Mouse (Mus musculus): ENCODE results near the gene Gm20388. TPM values are rescaled to one million over a fixed set of nuclear protein-coding genes. Genes with fewer than 3 reads are reported as not detected.

Gm20388 gene
- polyA plus RNA-seq, 1 experiment = not detected

GRCm38 (mm10) chr8:122286899-122287298 lies 2376.3 kb downstream of the Gm20388 start:
- H3K4me3 ChIP-seq (ENCODE audit: insufficient read depth, low read depth, low read length) = no peak overlapping the region
- WGBS = 72% methylated on average over 10 of the region's 10 CpGs
- H3K27ac ChIP-seq (ENCODE audit: insufficient read depth, low read depth, low read length) = no peak overlapping the region
- TF ChIP-seq CTCF (IDR thresholded peaks at IDR 0.05; ENCODE audit: insufficient read depth, low read depth, low read length) (no peak), POLR2A (IDR thresholded peaks at IDR 0.05; ENCODE audit: insufficient read depth, low read depth, low read length) (no peak)
- peaks cover 49% of the 10 kb centered on the region for H3K4me1 ChIP-seq (ENCODE audit: control insufficient read depth, insufficient read depth, low read length)

DNA sequence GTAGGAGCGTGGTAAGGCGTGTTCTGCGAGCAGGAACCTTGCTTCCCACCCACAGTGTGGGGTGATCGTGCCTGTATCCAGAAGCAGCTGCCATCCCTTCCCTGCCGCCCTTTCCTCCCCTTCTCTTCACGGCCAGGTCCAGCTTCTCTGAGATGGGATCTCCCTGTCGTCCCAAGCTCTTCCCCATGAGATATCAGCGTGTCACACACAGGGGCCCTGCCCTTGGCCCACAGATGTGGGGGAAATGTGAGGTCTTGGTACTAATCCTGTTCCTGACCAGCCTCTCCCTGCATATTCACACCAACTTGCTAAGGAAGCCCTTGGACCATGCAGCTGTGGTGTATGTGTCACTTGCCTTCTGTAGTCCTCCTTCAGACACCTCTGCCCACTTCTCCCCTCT lies 2377.1 kb downstream of the Gm20388 start:
- Histone ChIP-seq H3K4me1 (ENCODE audit: control insufficient read depth, insufficient read depth, low read length) (peaks cover 46% of the 10 kb centered on the region), H3K4me3 (ENCODE audit: insufficient read depth, low read depth, low read length) (no peak overlapping the region), H3K27ac (ENCODE audit: insufficient read depth, low read depth, low read length) (no peak overlapping the region)
- TF ChIP-seq CTCF (IDR thresholded peaks at IDR 0.05; ENCODE audit: insufficient read depth, low read depth, low read length) = no peak
- TF ChIP-seq POLR2A (IDR thresholded peaks at IDR 0.05; ENCODE audit: insufficient read depth, low read depth, low read length) = no peak
- 69% methylated on average over 8 of the region's 8 CpGs for WGBS

GRCm38 (mm10) chr8:122288344-122288743 lies 2377.7 kb downstream of the Gm20388 start:
- WGBS = 92% methylated on average over 3 of the region's 3 CpGs
- no peak overlapping the region for H3K27ac ChIP-seq (ENCODE audit: insufficient read depth, low read depth, low read length)
- no peak overlapping the region for H3K4me3 ChIP-seq (ENCODE audit: insufficient read depth, low read depth, low read length)
- TF ChIP-seq CTCF (IDR thresholded peaks at IDR 0.05; ENCODE audit: insufficient read depth, low read depth, low read length) = no peak
- peaks cover 40% of the 10 kb centered on the region for H3K4me1 ChIP-seq (ENCODE audit: control insufficient read depth, insufficient read depth, low read length)

DNA sequence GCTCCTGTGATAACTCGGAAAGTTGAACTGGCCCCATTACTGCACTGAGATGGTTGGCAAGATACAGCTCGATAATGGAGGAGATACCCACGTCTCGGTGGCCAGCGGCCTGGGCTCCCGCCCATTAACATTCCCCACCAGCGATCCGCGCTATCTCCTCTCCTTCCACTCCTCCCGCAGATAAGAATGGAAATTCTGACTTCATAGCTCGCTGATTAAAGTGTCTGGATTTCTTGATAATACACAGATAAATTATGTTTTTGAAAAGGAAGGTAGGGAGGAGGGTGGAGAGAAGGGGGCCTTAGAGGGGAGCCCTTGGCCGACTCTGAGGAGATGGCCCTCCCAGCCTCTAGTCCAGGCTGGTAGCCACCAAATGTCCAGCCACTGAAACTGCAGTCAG lies 2380.4 kb downstream of the Gm20388 start:
- peaks cover 18% of the 10 kb centered on the region for H3K4me1 ChIP-seq (ENCODE audit: control insufficient read depth, insufficient read depth, low read length)
- TF ChIP-seq POLR2A (IDR thresholded peaks at IDR 0.05; ENCODE audit: insufficient read depth, low read depth, low read length) (no peak), CTCF (IDR thresholded peaks at IDR 0.05; ENCODE audit: insufficient read depth, low read depth, low read length) (no peak)
- 86% methylated on average over 12 of the region's 12 CpGs for WGBS
- H3K27ac ChIP-seq (ENCODE audit: insufficient read depth, low read depth, low read length) = no peak overlapping the region
- no peak overlapping the region for H3K4me3 ChIP-seq (ENCODE audit: insufficient read depth, low read depth, low read length)

GRCm38 (mm10) chr8:122291549-122291948 lies 2380.9 kb downstream of the Gm20388 start:
- Histone ChIP-seq H3K4me3 (ENCODE audit: insufficient read depth, low read depth, low read length) (no peak overlapping the region), H3K4me1 (ENCODE audit: control insufficient read depth, insufficient read depth, low read length) (peaks cover 20% of the 10 kb centered on the region), H3K27ac (ENCODE audit: insufficient read depth, low read depth, low read length) (no peak overlapping the region)
- 62% methylated on average over 10 of the region's 10 CpGs for WGBS
- TF ChIP-seq CTCF (IDR thresholded peaks at IDR 0.05; ENCODE audit: insufficient read depth, low read depth, low read length) = no peak
- no peak for TF ChIP-seq POLR2A (IDR thresholded peaks at IDR 0.05; ENCODE audit: insufficient read depth, low read depth, low read length)

DNA sequence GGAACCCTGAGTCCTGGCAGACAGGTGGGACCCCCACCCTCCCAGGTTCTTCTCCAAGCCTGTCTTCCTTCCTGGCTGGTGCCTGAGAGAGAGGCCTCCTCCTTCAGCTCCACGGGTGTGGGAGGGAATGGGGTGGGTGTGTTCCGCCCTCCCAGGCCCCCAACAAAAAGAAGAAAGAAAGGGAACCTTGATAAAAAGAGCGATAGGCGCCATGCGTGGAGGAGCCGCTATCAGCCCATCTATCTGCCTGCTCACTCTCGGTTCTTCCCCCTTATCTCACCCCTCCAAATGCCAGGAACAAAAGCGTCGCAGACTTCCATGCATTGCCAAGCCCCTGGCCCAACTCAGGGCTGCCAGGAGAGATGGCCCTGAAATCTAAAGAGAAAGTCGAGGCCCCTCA lies 2382.8 kb downstream of the Gm20388 start:
- H3K4me1 ChIP-seq (ENCODE audit: control insufficient read depth, insufficient read depth, low read length) = peaks cover 10% of the 10 kb centered on the region; the same call in 1 of the 2 replicates
- no peak overlapping the region for H3K27ac ChIP-seq (ENCODE audit: insufficient read depth, low read depth, low read length)
- WGBS = 83% methylated on average over 10 of the region's 10 CpGs
- TF ChIP-seq CTCF (IDR thresholded peaks at IDR 0.05; ENCODE audit: insufficient read depth, low read depth, low read length) (no peak), POLR2A (IDR thresholded peaks at IDR 0.05; ENCODE audit: insufficient read depth, low read depth, low read length) (no peak)
- no peak overlapping the region for H3K4me3 ChIP-seq (ENCODE audit: insufficient read depth, low read depth, low read length)

GRCm38 (mm10) chr8:122294273-122294683 lies 2383.6 kb downstream of the Gm20388 start:
- no peak overlapping the region for H3K27ac ChIP-seq (ENCODE audit: insufficient read depth, low read depth, low read length)
- no peak overlapping the region for H3K4me3 ChIP-seq (ENCODE audit: insufficient read depth, low read depth, low read length)
- WGBS = 42% methylated on average over 7 of the region's 7 CpGs
- TF ChIP-seq POLR2A (IDR thresholded peaks at IDR 0.05; ENCODE audit: insufficient read depth, low read depth, low read length) (no peak), CTCF (IDR thresholded peaks at IDR 0.05; ENCODE audit: insufficient read depth, low read depth, low read length) (no peak)
- H3K4me1 ChIP-seq (ENCODE audit: control insufficient read depth, insufficient read depth, low read length) = peaks cover 15% of the 10 kb centered on the region; the same call in 1 of the 2 replicates

GRCm38 (mm10) chr8:122295389-122295788 lies 2384.7 kb downstream of the Gm20388 start:
- peaks cover 15% of the 10 kb centered on the region; the same call in 1 of the 2 replicates for H3K4me1 ChIP-seq (ENCODE audit: control insufficient read depth, insufficient read depth, low read length)
- H3K4me3 ChIP-seq (ENCODE audit: insufficient read depth, low read depth, low read length) = no peak overlapping the region
- WGBS = 78% methylated on average over 9 of the region's 9 CpGs
- H3K27ac ChIP-seq (ENCODE audit: insufficient read depth, low read depth, low read length) = no peak overlapping the region
- TF ChIP-seq POLR2A (IDR thresholded peaks at IDR 0.05; ENCODE audit: insufficient read depth, low read depth, low read length) (no peak), CTCF (IDR thresholded peaks at IDR 0.05; ENCODE audit: insufficient read depth, low read depth, low read length) (no peak)

DNA sequence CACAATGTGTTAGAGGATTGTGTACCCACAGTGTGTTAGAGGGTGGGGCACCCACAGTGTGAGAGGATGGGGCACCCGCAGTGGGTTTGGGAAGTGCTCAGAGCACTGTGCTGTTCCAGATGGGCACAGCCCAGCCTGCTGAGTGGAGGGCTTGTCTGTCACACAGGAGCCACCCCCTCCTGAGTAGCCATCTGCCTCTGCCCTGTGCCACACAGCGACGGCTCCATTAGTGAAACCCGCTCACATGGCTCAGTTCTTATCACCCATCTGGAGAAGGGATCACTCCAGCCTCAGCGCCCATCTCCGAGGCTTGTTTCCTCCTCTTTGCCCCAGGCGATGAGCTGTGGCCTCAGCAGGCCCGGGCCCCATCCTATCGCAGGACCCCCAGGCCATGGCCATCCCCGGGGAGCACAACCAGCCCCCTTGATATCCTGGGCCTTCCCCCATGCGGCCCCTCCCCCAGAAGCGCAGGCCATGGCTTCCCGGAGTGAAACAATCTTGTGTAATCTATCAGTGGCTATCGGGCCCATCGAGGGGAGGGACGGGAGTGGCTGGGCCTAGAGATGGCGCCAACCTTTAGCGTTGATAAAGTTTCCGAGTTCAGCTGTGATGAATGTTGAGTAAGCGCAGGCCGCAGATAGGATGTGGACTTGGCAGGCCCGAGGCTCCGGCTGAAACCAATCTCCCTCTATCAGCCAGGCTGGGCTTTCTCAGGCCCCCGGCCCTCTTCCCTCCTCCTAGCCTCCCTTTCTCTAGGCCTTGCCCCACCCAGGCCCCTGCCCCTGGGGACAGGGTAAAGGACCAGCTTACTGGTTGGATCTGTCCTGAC lies 2385.7 kb downstream of the Gm20388 start:
- TF ChIP-seq POLR2A (IDR thresholded peaks at IDR 0.05; ENCODE audit: insufficient read depth, low read depth, low read length) (no peak), CTCF (IDR thresholded peaks at IDR 0.05; ENCODE audit: insufficient read depth, low read depth, low read length) (no peak)
- no peak overlapping the region for H3K4me3 ChIP-seq (ENCODE audit: insufficient read depth, low read depth, low read length)
- 75% methylated on average over 24 of the region's 24 CpGs for WGBS
- peaks cover 15% of the 10 kb centered on the region; the same call in 1 of the 2 replicates for H3K4me1 ChIP-seq (ENCODE audit: control insufficient read depth, insufficient read depth, low read length)
- H3K27ac ChIP-seq (ENCODE audit: insufficient read depth, low read depth, low read length) = no peak overlapping the region

Data from olfactory bulb, adult 2 months (tissue).